In the genomic region with DNA sequence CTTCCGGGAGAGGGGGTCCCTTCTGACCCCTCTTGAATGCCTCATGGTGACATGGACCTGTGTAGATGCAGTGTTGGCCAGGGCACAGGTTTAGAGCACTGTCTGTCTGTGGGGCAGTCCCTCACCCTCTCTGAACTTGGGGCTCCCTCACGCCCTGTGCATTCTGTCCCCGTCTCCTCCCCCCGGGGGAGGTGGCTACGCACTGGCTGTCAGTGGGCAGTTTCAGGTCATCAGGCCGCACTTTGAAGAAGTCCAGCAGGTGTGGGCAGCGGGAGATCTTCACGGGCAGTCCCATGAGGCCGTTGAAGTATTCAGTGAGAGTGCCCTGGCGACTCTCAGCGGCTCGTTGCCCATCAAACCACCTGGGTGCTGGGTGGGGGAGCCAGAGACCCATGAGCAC, we compare ENCODE assay signal across 1 mouse cellular context.
TF ChIP-seq lines count a peak whose summit lies in the region.

No protein-coding gene starts in this region.

TF ChIP-seq in CH12.LX, 34 proteins besides CTCF, POLR2A, EP300 and RAD21:
- TF ChIP-seq PAX5 (IDR thresholded peaks at IDR 0.05; ENCODE audit: low read length) (no peak), POLR2AphosphoS2 (IDR thresholded peaks at IDR 0.05; ENCODE audit: low read depth, low read length) (no peak), CHD2 (IDR thresholded peaks at IDR 0.05; ENCODE audit: low read length) (peak; percentile 66), USF2 (conservative IDR thresholded peaks at IDR 0.05; ENCODE audit: low read depth, low read length) (no peak), CHD1 (IDR thresholded peaks at IDR 0.05; ENCODE audit: low read depth, low read length) (no peak), MAX (IDR thresholded peaks at IDR 0.05; ENCODE audit: low read length) (peak; percentile 69), TCF12 (IDR thresholded peaks at IDR 0.05; ENCODE audit: low read depth, low read length) (peak; percentile 92), JUN (IDR thresholded peaks at IDR 0.05; ENCODE audit: insufficient read depth, low read depth, low read length) (no peak), TBP (conservative IDR thresholded peaks at IDR 0.05; ENCODE audit: low read depth, low read length) (0 out of 2 replicates have a peak, but pooled peaks have one; percentile 45), MXI1 (IDR thresholded peaks at IDR 0.05; ENCODE audit: low read depth, low read length) (peak; percentile 77; the same call in 1 of the 2 replicates), MAZ (IDR thresholded peaks at IDR 0.05; ENCODE audit: low read depth, low read length) (peak; percentile 89), MAFK (IDR thresholded peaks at IDR 0.05; ENCODE audit: insufficient replicate concordance, low read length) (0 out of 2 replicates have a peak, but pooled peaks have one; percentile 40), ZNF384 (IDR thresholded peaks at IDR 0.05; ENCODE audit: low read depth, low read length) (no peak), UBTF (IDR thresholded peaks at IDR 0.05; ENCODE audit: low read depth, low read length) (no peak), USF1 (IDR thresholded peaks at IDR 0.05; ENCODE audit: low read depth, low read length) (no peak), KAT2A (IDR thresholded peaks at IDR 0.05; ENCODE audit: insufficient replicate concordance, low read length) (no peak), ETS1 (conservative IDR thresholded peaks at IDR 0.05; ENCODE audit: low read depth, low read length) (peak; percentile 72), SIN3A (IDR thresholded peaks at IDR 0.05; ENCODE audit: low read length) (peak; percentile 79), NELFE (IDR thresholded peaks at IDR 0.05; ENCODE audit: low read depth, low read length) (0 out of 2 replicates have a peak, but pooled peaks have one; percentile 37), MYC (IDR thresholded peaks at IDR 0.05; ENCODE audit: low read depth, low read length) (0 out of 2 replicates have a peak, but pooled peaks have one; percentile 62), GABPA (IDR thresholded peaks at IDR 0.05; ENCODE audit: insufficient replicate concordance, low read depth, low read length) (no peak), JUND (conservative IDR thresholded peaks at IDR 0.05; ENCODE audit: low read depth, low read length) (no peak), HCFC1 (IDR thresholded peaks at IDR 0.05; ENCODE audit: low read depth, low read length) (0 out of 2 replicates have a peak, but pooled peaks have one; percentile 31), BHLHE40 (IDR thresholded peaks at IDR 0.05; ENCODE audit: low read depth, low read length) (peak; percentile 70), IRF4 (IDR thresholded peaks at IDR 0.05; ENCODE audit: low read depth, low read length) (peak; percentile 84), NRF1 (IDR thresholded peaks at IDR 0.05; ENCODE audit: low read depth, low read length) (0 out of 2 replicates have a peak, but pooled peaks have one; percentile 41), ZKSCAN1 (IDR thresholded peaks at IDR 0.05; ENCODE audit: borderline replicate concordance, low read depth, low read length) (no peak), E2F4 (IDR thresholded peaks at IDR 0.05; ENCODE audit: insufficient replicate concordance, low read depth, low read length) (no peak), ZMIZ1 (IDR thresholded peaks at IDR 0.05; ENCODE audit: low read depth, low read length) (no peak; the same call in 1 of the 2 replicates), RCOR1 (conservative IDR thresholded peaks at IDR 0.05; ENCODE audit: low read depth, low read length) (no peak), ZC3H11A (IDR thresholded peaks at IDR 0.05; ENCODE audit: low read depth, low read length) (no peak), MEF2A (IDR thresholded peaks at IDR 0.05; ENCODE audit: borderline replicate concordance, low read depth, low read length) (peak; percentile 83), ELF1 (IDR thresholded peaks at IDR 0.05; ENCODE audit: low read depth, low read length) (0 out of 2 replicates have a peak, but pooled peaks have one; percentile 44), SMC3 (IDR thresholded peaks at IDR 0.05; ENCODE audit: low read depth, low read length) (0 out of 2 replicates have a peak, but pooled peaks have one; percentile 14)
